Mouse (Mus musculus): ENCODE data around the gene Foxd4. TPM values are rescaled to one million over a fixed set of nuclear protein-coding genes. Genes with fewer than 3 reads are reported as not detected.

The Foxd4 gene
- polyA plus RNA-seq, 1 experiment from 2014 or later = not detected

DNA sequence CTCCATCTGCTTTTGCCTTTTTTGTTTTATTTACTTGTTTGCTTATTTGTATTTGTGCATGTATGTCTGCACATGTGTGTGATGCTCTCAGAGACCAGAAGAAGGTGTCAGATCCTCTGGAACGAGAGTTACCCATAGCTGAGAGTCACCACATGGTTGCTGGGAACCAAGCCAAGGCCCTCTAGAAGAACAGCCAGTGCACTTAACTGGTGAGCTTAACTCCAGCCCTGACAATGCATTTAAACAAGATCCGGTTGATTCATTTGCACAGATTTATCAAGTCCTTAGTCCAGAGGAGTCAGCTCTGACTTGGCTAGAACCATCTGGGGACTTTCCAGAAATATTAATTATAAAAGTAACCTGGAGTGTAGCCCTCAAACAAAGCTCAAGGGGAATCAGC lies 27.1 kb downstream of the Foxd4 start:
- H3K9me3 ChIP-seq = 0 out of 2 replicates have a peak, but pooled peaks cover 3% of the 10 kb centered on the region
- no peak overlapping the region for H3K27ac ChIP-seq
- no peaks in the 10 kb centered on the region for H3K36me3 ChIP-seq
- no peak for ATAC-seq (ENCODE audit: insufficient number of reproducible peaks, insufficient read depth, low FRiP score, low TSS enrichment, low read depth)
- no peak overlapping the region for H3K9ac ChIP-seq (replicated peaks)
- H3K27me3 ChIP-seq = 0 out of 2 replicates have a peak, but pooled peaks cover 13% of the 10 kb centered on the region
- peaks cover 5% of the 10 kb centered on the region; the same call in 1 of the 2 replicates for H3K4me1 ChIP-seq (replicated peaks)
- WGBS = 67% methylated on average over 2 of the region's 2 CpGs
- H3K4me3 ChIP-seq (replicated peaks) = no peak overlapping the region
- H3K4me2 ChIP-seq = no peak overlapping the region

- H3K36me3 ChIP-seq = no peaks in the 10 kb centered on the region
Observed at GRCm38 (mm10) chr19:24871037-24871635, 29.9 kb downstream of the Foxd4 start.

DNA sequence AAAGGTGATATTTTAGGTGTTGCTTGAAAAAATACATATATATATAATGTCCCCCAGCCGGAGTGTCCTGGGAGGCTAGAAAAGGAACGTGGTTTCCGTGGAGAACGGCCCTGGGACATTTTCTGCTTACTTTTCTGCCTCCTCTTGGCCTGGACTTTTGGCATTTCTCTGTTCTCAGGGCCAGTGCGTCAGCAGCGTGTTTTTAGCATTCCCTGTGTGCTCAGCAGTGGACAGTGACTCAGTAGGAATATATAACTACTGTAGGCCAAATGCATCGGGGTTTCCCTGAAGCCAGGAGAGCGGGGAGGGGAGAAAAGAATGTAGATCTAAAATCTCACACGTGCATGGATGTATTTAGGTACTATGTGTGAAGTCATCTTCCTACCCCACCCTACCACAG lies 35.6 kb downstream of the Foxd4 start:
- H3K9ac ChIP-seq (replicated peaks) = no peak overlapping the region
- H3K36me3 ChIP-seq = no peaks in the 10 kb centered on the region
- H3K4me2 ChIP-seq = no peak overlapping the region
- peaks cover 30% of the 10 kb centered on the region for H3K27me3 ChIP-seq
- no peak overlapping the region for H3K27ac ChIP-seq
- peaks cover 17% of the 10 kb centered on the region for H3K4me1 ChIP-seq (replicated peaks)
- WGBS = 85% methylated on average over 9 of the region's 9 CpGs
- H3K4me3 ChIP-seq (replicated peaks) = no peak overlapping the region
- ATAC-seq (ENCODE audit: insufficient number of reproducible peaks, insufficient read depth, low FRiP score, low TSS enrichment, low read depth) = no peak
- no peaks in the 10 kb centered on the region for H3K9me3 ChIP-seq

More at GRCm38 (mm10) chr19:24871037-24871635, 29.9 kb downstream of the Foxd4 start:
- Histone ChIP-seq H3K27me3 (0 out of 2 replicates have a peak, but pooled peaks cover 13% of the 10 kb centered on the region), H3K9me3 (no peaks in the 10 kb centered on the region), H3K9ac (replicated peaks) (no peak overlapping the region; the same call in 1 of the 2 replicates), H3K4me3 (replicated peaks) (peak overlapping the region; percentile 36), H3K27ac (no peak overlapping the region), H3K4me1 (replicated peaks) (peaks cover 10% of the 10 kb centered on the region; the same call in 1 of the 2 replicates), H3K4me2 (peak overlapping the region; percentile 58)
- ATAC-seq (ENCODE audit: insufficient number of reproducible peaks, insufficient read depth, low FRiP score, low TSS enrichment, low read depth) = peak; percentile 20; the same call in 1 of the 2 replicates
- 18% methylated on average over 18 of the region's 18 CpGs for WGBS

- peaks cover 32% of the 10 kb centered on the region for H3K27me3 ChIP-seq
- H3K36me3 ChIP-seq = no peaks in the 10 kb centered on the region
- H3K27ac ChIP-seq = no peak within 1 kb of the TSS
- WGBS = 2% methylated on average over 39 of the region's 39 CpGs
- no peaks in the 10 kb centered on the region for H3K9me3 ChIP-seq
- peak within 1 kb of the TSS; percentile 50 for H3K4me3 ChIP-seq (replicated peaks)
- peak within 1 kb of the TSS; percentile 77 for H3K4me2 ChIP-seq
- peak within 1 kb of the TSS; percentile 54 for H3K9ac ChIP-seq (replicated peaks)
- ATAC-seq (ENCODE audit: insufficient number of reproducible peaks, insufficient read depth, low FRiP score, low TSS enrichment, low read depth) = peak; percentile 68
- peaks cover 11% of the 10 kb centered on the region for H3K4me1 ChIP-seq (replicated peaks)
Observed at GRCm38 (mm10) chr19:24861612-24862451, 39.2 kb downstream of the Foxd4 start, which contains the start of gene Pgm5. Pgm5 (minus strand) TSS chr19:24861855.

GRCm38 (mm10) chr19:24861276-24861611 lies 39.8 kb downstream of the Foxd4 start:
- Histone ChIP-seq H3K4me2 (peak overlapping the region; percentile 77), H3K36me3 (no peaks in the 10 kb centered on the region), H3K27ac (no peak overlapping the region), H3K9me3 (no peaks in the 10 kb centered on the region), H3K27me3 (peaks cover 32% of the 10 kb centered on the region), H3K9ac (replicated peaks) (peak overlapping the region; percentile 54), H3K4me3 (replicated peaks) (peak overlapping the region; percentile 50), H3K4me1 (replicated peaks) (peaks cover 11% of the 10 kb centered on the region)
- 17% methylated on average over 13 of the region's 13 CpGs for WGBS
- peak; percentile 31; the same call in 1 of the 2 replicates for ATAC-seq (ENCODE audit: insufficient number of reproducible peaks, insufficient read depth, low FRiP score, low TSS enrichment, low read depth)

DNA sequence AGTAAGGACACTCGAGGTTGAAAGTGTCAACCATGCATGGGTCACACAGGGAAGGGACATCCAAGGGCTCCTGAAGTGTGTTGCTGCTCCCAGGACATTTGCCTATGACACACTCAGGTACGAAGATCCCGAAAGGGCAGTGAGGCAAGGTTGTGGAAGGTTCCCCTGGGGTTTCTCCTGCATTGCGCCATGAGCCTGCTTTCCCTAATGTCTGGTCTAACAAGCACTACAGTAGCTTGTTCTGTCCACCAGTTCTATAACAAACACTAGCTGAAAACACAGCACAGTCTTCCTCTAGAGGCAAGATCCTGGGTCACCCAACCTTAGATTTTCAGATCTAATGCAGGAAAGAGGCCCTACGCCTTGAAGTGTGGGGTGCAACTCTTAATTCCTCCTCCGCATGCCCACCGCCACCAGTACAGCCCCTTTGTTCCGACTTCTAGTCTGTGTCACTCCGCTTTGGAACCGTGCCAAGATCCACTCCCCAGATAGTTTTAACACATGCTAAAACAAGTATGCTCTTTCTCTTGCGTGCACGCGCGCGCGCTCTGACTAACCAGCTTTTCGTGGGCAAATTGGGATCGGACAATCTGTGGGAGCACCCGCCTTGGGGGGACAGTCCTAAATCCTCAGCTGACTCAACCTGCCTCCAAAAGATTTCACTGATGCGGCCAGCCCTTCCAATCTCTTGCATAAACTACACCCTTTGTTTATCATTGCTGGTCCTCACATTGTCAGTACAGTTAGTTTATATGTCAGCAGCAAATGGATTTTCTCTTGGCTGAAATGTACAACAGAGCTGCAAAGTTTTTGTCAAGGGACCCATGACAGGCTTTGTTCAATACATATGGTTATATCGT lies 49.3 kb downstream of the Foxd4 start:
- H3K36me3 ChIP-seq = no peaks in the 10 kb centered on the region
- WGBS = 77% methylated on average over 21 of the region's 21 CpGs
- no peaks in the 10 kb centered on the region for H3K9me3 ChIP-seq
- peak overlapping the region; percentile 9; the same call in 1 of the 2 replicates for H3K27ac ChIP-seq
- no peak overlapping the region for H3K4me2 ChIP-seq
- peaks cover 31% of the 10 kb centered on the region for H3K4me1 ChIP-seq (replicated peaks)
- no peaks in the 10 kb centered on the region for H3K27me3 ChIP-seq
- ATAC-seq (ENCODE audit: insufficient number of reproducible peaks, insufficient read depth, low FRiP score, low TSS enrichment, low read depth) = no peak
- no peak overlapping the region for H3K9ac ChIP-seq (replicated peaks)
- no peak overlapping the region for H3K4me3 ChIP-seq (replicated peaks)

Small RNA genes lying within 50 kb of the gene (microRNA-seq; reads per million reads assigned to microRNA genes)
- not detected for gene Mir3084-1

Other genes with a start within 250 kb of the Foxd4 start
- gene Tmem252, start 227.2 kb downstream of the Foxd4 start, polyA plus RNA-seq (2016; fragmentation: Nextera tagmentation; extraction: Ambion mirVana) = 1.5 TPM in 2 replicates
- gene Pgm5, start 39.3 kb downstream of the Foxd4 start, polyA plus RNA-seq (2016; fragmentation: Nextera tagmentation; extraction: Ambion mirVana) = 2.4 and 2.6 TPM in 2 replicates
- 218 and 220 TPM in 2 replicates for gene Gm10053, start 25.5 kb downstream of the Foxd4 start, polyA plus RNA-seq (2016; fragmentation: Nextera tagmentation; extraction: Ambion mirVana)
- gene Cbwd1, start 60.4 kb upstream of the Foxd4 start, polyA plus RNA-seq (2016; fragmentation: Nextera tagmentation; extraction: Ambion mirVana) = 24.4 and 27.6 TPM in 2 replicates
- 2.7 and 3.5 TPM in 2 replicates for gene Dock8, start 98.3 kb upstream of the Foxd4 start, polyA plus RNA-seq (2016; fragmentation: Nextera tagmentation; extraction: Ambion mirVana)

All from limb, embryonic 12.5 days (tissue).